Mouse (Mus musculus): ENCODE results near the gene Slc25a44.
A peak's percentile ranks its signal among the peaks of the same experiment; 100 is the strongest.

Slc25a44 gene

GRCm38 (mm10) chr3:88365705-88366361 is 59.1 kb downstream of the Slc25a44 start:
- DNase-seq (ENCODE audit: low spot score), result no peak

GRCm38 (mm10) chr3:88364337-88364736 is 60.6 kb downstream of the Slc25a44 start, which contains the start of gene Paqr6:
Gene Paqr6, plus strand, starts transcription at chr3:88364584.
- DNase-seq (ENCODE audit: low spot score), result peak; percentile 53

GRCm38 (mm10) chr3:88363700-88364099 is 61.2 kb downstream of the Slc25a44 start:
- peak; percentile 64 for DNase-seq (ENCODE audit: low spot score)

GRCm38 (mm10) chr3:88361612-88362313 is 63.2 kb downstream of the Slc25a44 start:
- peak; percentile 40 for DNase-seq (ENCODE audit: low spot score)

GRCm38 (mm10) chr3:88361096-88361495 is 63.8 kb downstream of the Slc25a44 start:
- no peak for DNase-seq (ENCODE audit: low spot score)
